Mouse (Mus musculus) lung, embryonic 15.5 days (tissue): ENCODE data around the gene Kcnk16. TPM values are rescaled to one million over a fixed set of nuclear protein-coding genes. Genes with fewer than 3 reads are reported as not detected.
A peak's percentile ranks its signal among the peaks of the same experiment; 100 is the strongest.

Experiments used
- ATAC-seq: fragments of 200-750 bp; cut with Nextera tagmentation; 2 replicates; pipeline ENCODE4 v1.8.0; 2017; ENCODE audit warnings: moderate number of reproducible peaks, borderline replicate concordance; ENCODE audit not compliant: low FRiP score, low TSS enrichment; ENCODE audit errors: extremely low read depth
- H3K27ac ChIP-seq: fragments of 300-500 bp; sonication (generic); 2 replicates; pipeline ENCODE4 v1.5.1; 2015; ENCODE audit warnings: moderate library complexity, mild to moderate bottlenecking, inconsistent platforms
- H3K27me3 ChIP-seq: fragments of 300-500 bp; sonication (generic); 2 replicates; pipeline ENCODE4 v1.6.1; 2015; ENCODE audit warnings: inconsistent platforms
- H3K36me3 ChIP-seq: fragments of 300-500 bp; sonication (generic); 2 replicates; pipeline ENCODE4 v1.6.1; 2015; ENCODE audit warnings: inconsistent platforms
- H3K4me1 ChIP-seq: fragments of 300-500 bp; sonication (generic); 2 replicates; pipeline ENCODE4 v1.6.1; 2015; ENCODE audit warnings: inconsistent platforms
- H3K4me2 ChIP-seq: fragments of 300-500 bp; sonication (generic); 2 replicates; pipeline ENCODE4 v1.6.1; 2015; ENCODE audit warnings: inconsistent platforms, mild to moderate bottlenecking, moderate library complexity
- H3K4me3 ChIP-seq: fragments of 300-500 bp; sonication (generic); 2 replicates; pipeline ENCODE4 v1.5.1; 2015; ENCODE audit warnings: mild to moderate bottlenecking, inconsistent platforms
- H3K9ac ChIP-seq: fragments of 300-500 bp; sonication (generic); 2 replicates; pipeline ENCODE4 v1.6.1; 2015; ENCODE audit warnings: inconsistent platforms
- H3K9me3 ChIP-seq: fragments of 300-500 bp; sonication (generic); 2 replicates; pipeline ENCODE4 v1.6.1; 2016; ENCODE audit warnings: inconsistent platforms
- WGBS: fragments of 180-500 bp; shearing (Covaris S2); methylation state at CpG from one replicate; pipeline ENCODE4 v1.1.7; 2015; 5-methylcytosine and 5-hydroxymethylcytosine counted together
- polyA plus RNA-seq: library from polyadenylated mRNA; unstranded; fragments of >200 nt; fragmentation: Nextera tagmentation; extraction: Ambion mirVana; gene quantifications from 2 replicates; pipeline ENCODE4 v1.2.1, GENCODE M21; 2015

Kcnk16 gene
- polyA plus RNA-seq, 1 experiment from 2014 or later, result 1.3 TPM

DNA sequence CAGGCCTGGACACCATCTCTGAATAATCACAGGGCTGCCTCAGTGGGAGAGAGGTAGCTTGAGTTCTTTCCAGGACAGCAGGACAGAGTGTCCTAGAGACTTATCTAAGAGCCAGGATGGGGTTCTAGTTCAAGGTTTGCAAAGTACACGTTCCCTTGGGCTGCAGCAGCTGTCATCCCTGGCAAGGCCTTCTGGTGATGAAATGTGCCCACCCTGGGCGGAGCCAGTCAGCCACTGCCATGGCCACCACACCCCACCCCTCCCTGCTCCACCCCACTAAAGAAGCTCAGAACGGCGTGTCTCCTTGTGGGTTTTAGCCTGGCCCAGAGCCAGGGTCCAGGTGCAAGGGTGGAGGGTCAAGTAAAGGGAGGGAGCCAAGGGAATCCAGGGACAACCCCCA lies 40.7 kb downstream of the Kcnk16 start:
- no peak for ATAC-seq
- Histone ChIP-seq H3K9me3 (no peaks in the 10 kb centered on the region), H3K36me3 (no peaks in the 10 kb centered on the region), H3K4me1 (peaks cover 15% of the 10 kb centered on the region), H3K27me3 (no peaks in the 10 kb centered on the region), H3K27ac (no peak overlapping the region), H3K4me2 (no peak overlapping the region), H3K9ac (no peak overlapping the region), H3K4me3 (no peak overlapping the region)
- 39% methylated on average over 4 of the region's 4 CpGs for WGBS

GRCm38 (mm10) chr14:20226982-20227381 lies 42.0 kb downstream of the Kcnk16 start:
- Histone ChIP-seq H3K27ac (no peak overlapping the region), H3K4me3 (no peak overlapping the region), H3K4me1 (peaks cover 15% of the 10 kb centered on the region), H3K9ac (no peak overlapping the region), H3K36me3 (no peaks in the 10 kb centered on the region), H3K9me3 (no peaks in the 10 kb centered on the region), H3K27me3 (no peaks in the 10 kb centered on the region), H3K4me2 (no peak overlapping the region)
- 24% methylated on average over 2 of the region's 2 CpGs for WGBS
- no peak for ATAC-seq

DNA sequence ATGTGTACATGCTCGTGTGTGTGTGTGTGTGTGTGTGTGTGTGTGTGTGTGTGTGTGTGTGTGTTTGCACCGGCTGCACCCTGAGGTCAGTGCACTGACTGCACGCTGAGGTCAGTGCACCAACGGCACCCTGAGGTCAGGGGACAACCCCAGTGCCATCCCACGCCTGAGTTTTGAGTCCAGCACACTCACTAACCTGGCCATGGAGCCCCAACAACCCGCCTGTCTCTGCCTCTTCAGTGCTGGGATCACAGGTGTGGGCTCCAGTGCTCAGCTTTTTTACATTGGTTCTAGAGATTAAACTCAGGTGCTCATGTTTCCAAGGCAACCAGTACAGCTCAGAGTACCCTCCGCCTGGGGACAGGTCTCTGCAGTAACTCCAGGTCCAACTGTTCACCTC lies 42.5 kb downstream of the Kcnk16 start:
- ATAC-seq, result 0 out of 2 replicates have a peak, but pooled peaks have one; percentile 24
- Histone ChIP-seq H3K9me3 (no peaks in the 10 kb centered on the region), H3K4me2 (no peak overlapping the region), H3K27me3 (no peaks in the 10 kb centered on the region), H3K27ac (no peak overlapping the region), H3K36me3 (no peaks in the 10 kb centered on the region), H3K9ac (no peak overlapping the region), H3K4me3 (no peak overlapping the region), H3K4me1 (peaks cover 15% of the 10 kb centered on the region)
- 39% methylated on average over 7 of the region's 7 CpGs for WGBS

DNA sequence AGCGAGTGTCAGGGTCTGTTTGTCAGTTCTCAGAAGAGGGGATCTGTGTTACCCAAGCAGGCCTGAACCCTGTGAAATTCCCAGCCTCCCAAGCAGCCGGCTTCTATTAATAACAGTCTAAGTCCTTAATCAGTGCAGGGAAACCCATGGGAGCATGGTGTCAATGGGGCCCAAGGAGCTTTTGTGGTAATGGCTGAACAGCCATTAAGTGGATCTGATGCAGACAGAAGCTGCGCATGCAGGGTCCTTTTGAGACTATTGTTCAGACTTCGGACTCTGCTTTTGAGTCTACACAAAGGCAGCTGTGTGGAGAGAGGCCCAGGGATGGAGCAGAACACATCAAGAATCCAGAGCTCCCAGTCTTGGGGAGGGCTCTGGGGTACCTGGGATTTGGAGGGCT lies 43.5 kb downstream of the Kcnk16 start:
- no peak for ATAC-seq

DNA sequence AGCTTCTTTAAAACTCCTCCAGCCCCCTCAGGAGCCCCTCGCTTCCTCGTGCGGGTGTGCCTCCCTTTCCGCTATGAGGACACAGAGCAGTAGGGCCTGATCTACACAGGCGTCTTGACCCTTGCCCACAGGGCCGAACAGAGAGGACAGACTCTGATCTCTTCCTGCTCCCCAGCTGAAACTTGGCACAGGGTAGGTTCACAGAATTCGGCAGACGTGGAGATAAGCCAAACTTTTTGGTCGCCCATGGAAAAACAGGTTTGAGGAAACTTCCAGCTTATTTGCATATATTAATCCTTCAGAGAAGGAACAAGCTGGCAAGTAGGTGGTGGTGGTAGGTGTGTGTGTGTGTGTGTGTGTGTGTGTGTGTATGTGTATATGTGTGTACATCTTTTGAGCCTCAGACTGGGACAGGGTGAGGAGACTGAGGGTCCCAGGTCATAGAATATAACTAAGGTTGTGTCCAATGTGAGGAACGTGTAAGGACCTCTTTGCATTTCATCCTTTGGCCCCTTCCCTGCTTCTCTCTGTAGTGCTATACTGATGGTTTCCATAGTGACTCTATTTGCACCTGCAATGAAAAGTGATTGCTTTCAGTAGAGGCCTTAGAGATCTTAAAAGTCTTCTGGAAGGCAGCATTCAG lies 44.3 kb downstream of the Kcnk16 start:
- 45% methylated on average over 10 of the region's 10 CpGs for whole genome bisulfite sequencing
- Histone ChIP-seq H3K27ac (0 out of 2 replicates have a peak overlapping the region, but pooled peaks have one; percentile 15), H3K4me1 (peaks cover 15% of the 10 kb centered on the region), H3K36me3 (no peaks in the 10 kb centered on the region), H3K9ac (no peak overlapping the region), H3K4me3 (no peak overlapping the region), H3K9me3 (no peaks in the 10 kb centered on the region), H3K4me2 (no peak overlapping the region), H3K27me3 (no peaks in the 10 kb centered on the region)
- no peak for ATAC-seq

More for the DNA sequence above, 43.5 kb downstream of the Kcnk16 start:
- H3K4me3 ChIP-seq, result no peak overlapping the region
- H3K27me3 ChIP-seq, result no peaks in the 10 kb centered on the region
- no peaks in the 10 kb centered on the region for H3K9me3 ChIP-seq
- no peak overlapping the region for H3K9ac ChIP-seq
- WGBS, result 58% methylated on average over 4 of the region's 4 CpGs
- H3K4me2 ChIP-seq, result no peak overlapping the region
- no peak overlapping the region for H3K27ac ChIP-seq
- no peaks in the 10 kb centered on the region for H3K36me3 ChIP-seq
- H3K4me1 ChIP-seq, result peaks cover 15% of the 10 kb centered on the region

DNA sequence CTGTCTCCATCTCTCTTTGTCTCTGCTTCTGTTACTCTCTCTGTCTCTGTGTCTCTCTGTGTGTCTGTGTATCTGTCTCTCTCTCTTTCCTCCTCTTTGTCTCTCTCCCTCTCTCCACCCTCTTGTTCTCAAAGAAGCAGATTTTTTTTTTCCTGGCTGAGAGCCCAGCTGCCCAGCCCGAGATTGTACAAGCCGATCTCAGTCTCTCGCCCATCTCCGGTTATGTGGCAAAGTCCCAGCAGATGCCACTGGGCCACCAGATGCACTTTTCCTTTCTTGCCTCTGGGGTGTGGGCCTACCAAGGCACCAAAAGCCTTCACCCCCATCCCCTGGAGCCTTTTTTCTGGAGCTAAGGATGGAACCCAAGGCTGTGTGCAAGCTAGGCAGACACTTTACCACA lies 44.8 kb downstream of the Kcnk16 start:
- Histone ChIP-seq H3K4me3 (no peak overlapping the region), H3K9me3 (no peaks in the 10 kb centered on the region), H3K36me3 (no peaks in the 10 kb centered on the region), H3K9ac (no peak overlapping the region), H3K4me1 (peaks cover 15% of the 10 kb centered on the region), H3K4me2 (no peak overlapping the region), H3K27ac (0 out of 2 replicates have a peak overlapping the region, but pooled peaks have one; percentile 15), H3K27me3 (no peaks in the 10 kb centered on the region)
- ATAC-seq, result no peak
- 18% methylated on average over 4 of the region's 4 CpGs for WGBS

DNA sequence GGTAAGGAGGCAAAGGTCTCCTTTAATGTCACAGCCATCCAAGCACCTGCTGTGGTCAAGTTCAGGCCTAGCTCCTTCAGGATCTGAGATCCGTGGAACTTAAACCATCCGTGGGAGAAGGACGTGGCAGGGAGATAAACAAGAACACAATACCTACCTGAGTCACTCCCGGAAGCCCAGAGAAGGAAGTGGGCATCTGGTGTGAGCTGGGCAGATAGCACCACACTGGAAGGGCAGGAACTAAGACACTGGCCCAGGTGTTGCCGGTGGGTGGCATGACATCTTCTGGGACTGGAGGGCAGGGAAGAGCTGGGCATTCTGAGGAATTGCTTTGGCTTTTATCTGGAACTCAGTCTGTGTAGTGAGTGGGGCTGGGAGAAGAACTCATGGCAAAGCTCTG lies 45.7 kb downstream of the Kcnk16 start:
- H3K4me3 ChIP-seq, result no peak overlapping the region
- H3K4me2 ChIP-seq, result no peak overlapping the region
- WGBS, result 74% methylated on average over 5 of the region's 5 CpGs
- no peaks in the 10 kb centered on the region for H3K9me3 ChIP-seq
- peaks cover 15% of the 10 kb centered on the region for H3K4me1 ChIP-seq
- H3K27ac ChIP-seq, result no peak overlapping the region
- ATAC-seq, result no peak
- no peaks in the 10 kb centered on the region for H3K36me3 ChIP-seq
- H3K27me3 ChIP-seq, result no peaks in the 10 kb centered on the region
- H3K9ac ChIP-seq, result no peak overlapping the region

DNA sequence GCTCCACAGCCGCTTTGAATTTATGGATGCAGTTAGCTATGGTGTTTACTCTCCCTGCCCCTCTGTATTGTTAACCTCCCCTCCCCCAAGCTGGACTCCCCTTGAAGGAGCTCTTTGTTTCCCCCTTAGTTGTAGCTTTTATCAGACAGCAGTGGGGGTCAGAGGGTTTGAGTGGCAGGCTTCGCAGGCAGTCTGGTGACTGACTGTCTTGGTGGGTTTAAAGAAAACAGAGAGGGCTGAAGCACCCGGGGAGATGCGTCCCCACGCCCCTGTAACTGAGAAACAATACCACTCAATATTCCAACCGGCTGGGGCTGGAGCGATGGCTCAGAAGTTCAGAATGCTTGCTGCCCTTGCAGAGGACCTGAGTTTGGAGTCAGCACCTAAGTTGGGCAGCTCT lies 47.9 kb downstream of the Kcnk16 start:
- H3K36me3 ChIP-seq, result no peaks in the 10 kb centered on the region
- no peak for ATAC-seq
- H3K9ac ChIP-seq, result no peak overlapping the region

DNA sequence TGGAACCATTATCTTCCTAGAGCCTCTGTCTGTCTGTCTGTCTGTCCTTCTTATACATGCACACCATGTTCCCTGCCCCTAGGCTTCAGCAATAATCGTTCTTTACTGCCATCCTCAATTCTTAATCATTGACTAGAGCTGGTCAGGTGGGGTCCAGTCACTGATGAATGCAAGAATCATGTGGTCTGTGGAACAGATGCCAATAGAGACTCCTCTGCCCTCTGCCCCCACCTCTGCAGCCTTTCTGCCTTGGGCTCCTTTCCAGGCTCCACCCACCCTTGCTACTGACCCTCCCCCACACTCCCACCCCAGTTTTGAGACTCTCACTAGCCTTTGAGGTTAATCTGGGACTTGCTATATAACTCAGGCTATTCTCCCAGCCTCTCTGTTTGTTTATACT lies 49.1 kb downstream of the Kcnk16 start:
- Histone ChIP-seq H3K9ac (no peak overlapping the region), H3K4me1 (peaks cover 9% of the 10 kb centered on the region), H3K27me3 (no peaks in the 10 kb centered on the region), H3K9me3 (no peaks in the 10 kb centered on the region), H3K36me3 (no peaks in the 10 kb centered on the region), H3K27ac (no peak overlapping the region), H3K4me2 (no peak overlapping the region), H3K4me3 (no peak overlapping the region)
- ATAC-seq, result no peak
- WGBS, result 79% methylated on average over 1 of the region's 1 CpGs

More for the DNA sequence above, 47.9 kb downstream of the Kcnk16 start:
- Histone ChIP-seq H3K4me3 (no peak overlapping the region), H3K4me1 (peaks cover 15% of the 10 kb centered on the region), H3K4me2 (no peak overlapping the region), H3K27me3 (no peaks in the 10 kb centered on the region), H3K27ac (no peak overlapping the region), H3K9me3 (no peaks in the 10 kb centered on the region)
- WGBS, result 71% methylated on average over 7 of the region's 7 CpGs

DNA sequence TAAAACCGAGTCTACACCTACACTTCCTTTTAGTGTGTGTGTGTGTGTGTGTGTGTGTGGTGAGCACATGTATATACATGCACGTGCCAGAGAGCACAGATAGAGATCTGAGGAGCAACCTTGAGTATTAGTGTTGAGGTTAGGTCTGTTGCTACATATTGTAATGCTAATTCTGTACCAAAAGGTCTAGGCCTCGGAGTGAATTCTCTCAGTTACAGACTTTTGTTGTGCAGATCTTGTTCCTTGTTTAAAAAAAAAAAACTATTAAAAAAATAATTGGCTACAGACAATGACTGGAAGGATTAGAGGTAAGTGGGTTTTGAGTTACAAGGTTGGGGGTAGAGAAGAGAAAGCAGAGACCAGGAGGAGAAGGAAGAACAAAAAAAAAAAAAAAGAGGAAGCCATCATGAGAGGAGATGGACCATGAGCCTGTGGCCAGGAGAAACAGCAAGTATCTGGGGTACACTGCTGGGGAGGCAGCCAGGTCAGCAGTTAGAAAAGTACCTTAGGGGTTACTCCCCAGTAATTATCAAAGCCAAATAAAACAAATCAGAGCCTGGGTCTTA lies 51.6 kb downstream of the Kcnk16 start:
- Histone ChIP-seq H3K4me3 (no peak overlapping the region), H3K9me3 (no peaks in the 10 kb centered on the region), H3K27me3 (no peaks in the 10 kb centered on the region), H3K27ac (no peak overlapping the region), H3K4me1 (no peaks in the 10 kb centered on the region), H3K9ac (no peak overlapping the region), H3K4me2 (no peak overlapping the region), H3K36me3 (no peaks in the 10 kb centered on the region)
- WGBS, result 59% methylated on average over 3 of the region's 3 CpGs
- ATAC-seq, result no peak

DNA sequence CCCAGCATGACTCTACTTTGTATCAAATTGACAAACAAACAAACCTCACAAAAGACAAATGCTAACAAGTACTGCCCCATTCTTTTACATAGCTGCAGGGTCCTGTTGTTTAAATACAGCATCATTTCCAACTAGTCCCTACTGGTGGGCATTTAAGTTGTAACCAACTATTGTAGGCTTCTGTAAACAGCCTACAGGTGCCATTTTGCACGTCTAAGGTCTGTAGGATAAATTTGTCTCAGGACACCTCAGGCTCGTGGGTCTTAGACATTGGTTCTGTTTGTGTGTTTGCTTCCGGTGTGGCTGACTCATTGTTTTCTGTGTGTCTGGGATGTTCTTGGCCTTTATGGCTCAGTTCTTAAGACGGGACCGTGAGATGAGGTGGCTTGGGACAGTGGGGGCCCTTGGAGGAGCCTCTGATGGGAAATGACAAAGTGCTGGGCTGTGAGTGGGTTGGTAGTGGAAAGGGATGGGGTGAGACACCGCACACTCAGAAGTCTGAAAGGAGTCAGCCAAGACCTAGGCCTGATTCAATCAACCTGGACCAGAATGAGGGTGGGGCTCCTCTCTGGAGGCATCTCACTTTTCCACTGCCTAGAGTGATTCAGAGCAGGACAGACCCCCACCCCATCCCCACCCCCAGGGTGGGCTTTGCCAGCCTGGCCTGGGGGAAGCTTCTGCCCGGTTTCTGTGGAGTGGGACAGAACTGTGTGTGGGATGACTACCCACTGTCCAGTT lies 52.3 kb downstream of the Kcnk16 start:
- Histone ChIP-seq H3K4me3 (no peak overlapping the region), H3K27ac (no peak overlapping the region), H3K4me2 (no peak overlapping the region), H3K36me3 (no peaks in the 10 kb centered on the region), H3K4me1 (no peaks in the 10 kb centered on the region), H3K9ac (no peak overlapping the region), H3K27me3 (no peaks in the 10 kb centered on the region), H3K9me3 (no peaks in the 10 kb centered on the region)
- ATAC-seq, result no peak; the same call in 1 of the 2 replicates
- 77% methylated on average over 7 of the region's 7 CpGs for WGBS

GRCm38 (mm10) chr14:20215826-20216225 lies 53.2 kb downstream of the Kcnk16 start:
- Histone ChIP-seq H3K9me3 (no peaks in the 10 kb centered on the region), H3K9ac (no peak overlapping the region), H3K4me2 (no peak overlapping the region), H3K36me3 (no peaks in the 10 kb centered on the region), H3K27ac (no peak overlapping the region), H3K4me1 (no peaks in the 10 kb centered on the region), H3K27me3 (no peaks in the 10 kb centered on the region), H3K4me3 (no peak overlapping the region)
- ATAC-seq, result no peak
- 38% methylated on average over 5 of the region's 5 CpGs for WGBS
